Comparison of ENCODE assay signal across 7 mouse cellular contexts in the genomic region with DNA sequence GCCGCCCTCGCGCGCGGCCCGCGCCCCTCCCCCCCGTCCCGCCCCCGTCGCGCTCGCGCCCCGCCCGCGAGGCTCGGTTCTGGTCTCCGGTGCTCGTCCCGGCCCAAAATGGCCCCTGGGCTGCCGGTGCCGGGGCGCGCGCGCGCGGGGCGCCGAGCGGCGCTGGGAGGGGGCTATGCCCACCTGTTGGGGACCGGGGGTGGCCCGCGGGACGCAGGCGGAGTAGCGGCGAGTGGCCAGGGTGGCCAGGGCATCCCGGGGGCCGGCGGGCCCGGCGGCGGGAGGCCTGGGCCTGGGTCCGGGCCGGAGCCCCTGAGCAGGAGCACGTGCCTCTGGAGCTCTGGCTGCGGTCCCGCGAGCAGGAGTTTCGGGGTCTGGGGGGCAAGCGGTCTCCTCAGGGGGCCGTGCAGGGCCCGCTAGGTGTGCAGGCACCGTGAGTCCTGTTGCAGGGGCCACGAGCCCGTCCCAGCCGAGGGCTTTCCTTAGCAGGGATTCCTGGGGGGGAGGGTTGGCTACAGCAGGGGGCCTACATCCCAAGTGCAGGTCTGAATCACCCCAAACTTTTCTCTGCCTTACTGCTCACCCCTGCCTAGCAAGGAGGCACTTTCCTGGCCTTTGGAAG. TPM values are rescaled to one million over a fixed set of nuclear protein-coding genes. Genes with fewer than 3 reads are reported as not detected.
A peak's percentile ranks its signal among the peaks of the same experiment; 100 is the strongest.
DNase-seq lines count a peak whose midpoint lies in the region; ATAC-seq and TF ChIP-seq lines count a peak whose summit lies in the region.

No protein-coding gene starts in this region.

- H3K9me3 ChIP-seq in heart, embryonic 12.5 days (replicated peaks), result no peaks in the 10 kb centered on the region
- H3K9me3 ChIP-seq in limb, embryonic 11.5 days (ENCODE audit: control insufficient read depth, low read length), result no peaks in the 10 kb centered on the region

- no peak for TF ChIP-seq POLR2A in testis, adult 2 months (IDR thresholded peaks at IDR 0.05; ENCODE audit: control insufficient read depth, low read depth, low read length)

- no peak for TF ChIP-seq CTCF in testis, adult 2 months (IDR thresholded peaks at IDR 0.05; ENCODE audit: control insufficient read depth, insufficient read depth, insufficient replicate concordance, low read depth, low read length)

- peaks cover 24% of the 10 kb centered on the region for H3K4me1 ChIP-seq in testis, adult 2 months (ENCODE audit: control insufficient read depth, insufficient read depth, low read length)
- H3K4me1 ChIP-seq in heart, embryonic 12.5 days (replicated peaks), result peaks cover 50% of the 10 kb centered on the region
- peaks cover 21% of the 10 kb centered on the region for H3K4me1 ChIP-seq in limb, embryonic 11.5 days (ENCODE audit: control insufficient read depth, insufficient read depth, low read length)

- H3K9ac ChIP-seq in heart, embryonic 12.5 days, result peak overlapping the region; percentile 100
- H3K9ac ChIP-seq in limb, embryonic 11.5 days (ENCODE audit: low read length), result peak overlapping the region; percentile 99

- peak overlapping the region; percentile 86 for H3K4me2 ChIP-seq in heart, embryonic 12.5 days
- H3K4me2 ChIP-seq in limb, embryonic 11.5 days (ENCODE audit: low read depth, severe bottlenecking), result peak overlapping the region; percentile 95

- peak; percentile 25; the same call in 1 of the 2 replicates for ATAC-seq in heart, embryonic 12.5 days (ENCODE audit: insufficient number of reproducible peaks, low FRiP score)
- peak; percentile 19; the same call in 1 of the 2 replicates for ATAC-seq in limb, embryonic 11.5 days (ENCODE audit: insufficient number of reproducible peaks, low FRiP score, low TSS enrichment, low read depth)

- peak overlapping the region; percentile 64 for H3K27ac ChIP-seq in testis, adult 2 months (ENCODE audit: control insufficient read depth, insufficient read depth, low read depth, low read length)
- H3K27ac ChIP-seq in heart, embryonic 12.5 days (ENCODE audit: poor library complexity, severe bottlenecking), result peak overlapping the region; percentile 86
- H3K27ac ChIP-seq in limb, embryonic 11.5 days (replicated peaks; ENCODE audit: low read depth, low read length), result peak overlapping the region; percentile 92

- 2% methylated on average over 45 of the region's 60 CpGs for WGBS in heart, embryonic 12.5 days
- under 1% methylated on average over 32 of the region's 60 CpGs for WGBS in limb, embryonic 11.5 days

- no peaks in the 10 kb centered on the region for H3K27me3 ChIP-seq in testis, adult 2 months (ENCODE audit: control insufficient read depth, insufficient read depth, low read length)
- no peaks in the 10 kb centered on the region for H3K27me3 ChIP-seq in heart, embryonic 12.5 days (replicated peaks)
- no peaks in the 10 kb centered on the region for H3K27me3 ChIP-seq in limb, embryonic 11.5 days (ENCODE audit: control insufficient read depth, insufficient read depth, low read length)

- H3K4me3 ChIP-seq in testis, adult 2 months (ENCODE audit: control insufficient read depth, low read depth, low read length), result peak overlapping the region; percentile 88
- H3K4me3 ChIP-seq in heart, embryonic 12.5 days, result peak overlapping the region; percentile 100
- H3K4me3 ChIP-seq in limb, embryonic 11.5 days (ENCODE audit: low read depth, low read length), result peak overlapping the region; percentile 91

- DNase-seq in testis, postnatal 10 days (ENCODE audit: low spot score), result no peak
- peak; percentile 30 to 56 for DNase-seq in cerebellum, adult 18-20 months
- peak; percentile 53 for DNase-seq in limb, embryonic 11.5 days (ENCODE audit: low spot score)
- DNase-seq in naive thymus-derived CD4-positive, alpha-beta T cell, adult 2 months (ENCODE audit: low read depth), result peak; percentile 52
- no peak for DNase-seq in adipocyte (ENCODE audit: low spot score)

- no peaks in the 10 kb centered on the region for H3K36me3 ChIP-seq in testis, adult 2 months (ENCODE audit: control insufficient read depth, insufficient read depth, low read length)
- H3K36me3 ChIP-seq in heart, embryonic 12.5 days, result peaks cover 6% of the 10 kb centered on the region; the same call in 1 of the 2 replicates
- H3K36me3 ChIP-seq in limb, embryonic 11.5 days (ENCODE audit: control insufficient read depth, insufficient read depth, low read length), result no peaks in the 10 kb centered on the region; the same call in 1 of the 2 replicates

RNA-seq across cellular contexts. Expression of gene Mta1, which starts 0.6 kb away (rescaled TPM):
- polyA plus RNA-seq in testis, adult 2 months (2012; rRNA removed), result 57.9 and 63.9 TPM in 2 replicates
- 11.3 and 11.4 TPM in 2 replicates for polyA plus RNA-seq in heart, embryonic 12.5 days (2016; fragmentation: Nextera tagmentation; extraction: Ambion mirVana)
- polyA plus RNA-seq in limb, embryonic 11.5 days (2014; fragmentation: Nextera tagmentation; extraction: Ambion mirVana), result 24.2 and 26.4 TPM in 2 replicates

RNA-seq across cellular contexts. Expression of gene Tex22, which starts 24.3 kb away (rescaled TPM):
- 451 and 544 TPM in 2 replicates for polyA plus RNA-seq in testis, adult 2 months (2012; rRNA removed)
- polyA plus RNA-seq in heart, embryonic 12.5 days (2016; fragmentation: Nextera tagmentation; extraction: Ambion mirVana), result not detected in 2 replicates
- polyA plus RNA-seq in limb, embryonic 11.5 days (2014; fragmentation: Nextera tagmentation; extraction: Ambion mirVana), result 0.21 TPM in 1 of 2 replicates, not detected in the other

RNA-seq across cellular contexts. Expression of gene Crip2, which starts 41.4 kb away (rescaled TPM):
- 178 and 179 TPM in 2 replicates for polyA plus RNA-seq in testis, adult 2 months (2012; rRNA removed)
- 1,186 and 1,223 TPM in 2 replicates for polyA plus RNA-seq in heart, embryonic 12.5 days (2016; fragmentation: Nextera tagmentation; extraction: Ambion mirVana)
- 49.7 and 53.8 TPM in 2 replicates for polyA plus RNA-seq in limb, embryonic 11.5 days (2014; fragmentation: Nextera tagmentation; extraction: Ambion mirVana)

RNA-seq across cellular contexts. Expression of gene Crip1, which starts 47.5 kb away (rescaled TPM):
- polyA plus RNA-seq in testis, adult 2 months (2012; rRNA removed), result 30.4 and 106 TPM in 2 replicates
- 464 and 485 TPM in 2 replicates for polyA plus RNA-seq in heart, embryonic 12.5 days (2016; fragmentation: Nextera tagmentation; extraction: Ambion mirVana)
- 56.2 and 62.8 TPM in 2 replicates for polyA plus RNA-seq in limb, embryonic 11.5 days (2014; fragmentation: Nextera tagmentation; extraction: Ambion mirVana)

RNA-seq across cellular contexts. Expression of gene Tedc1, which starts 57.6 kb away (rescaled TPM):
- polyA plus RNA-seq in testis, adult 2 months (2012; rRNA removed), result 46.9 and 48.0 TPM in 2 replicates
- 24.5 and 26.9 TPM in 2 replicates for polyA plus RNA-seq in heart, embryonic 12.5 days (2016; fragmentation: Nextera tagmentation; extraction: Ambion mirVana)
- 39.9 and 41.3 TPM in 2 replicates for polyA plus RNA-seq in limb, embryonic 11.5 days (2014; fragmentation: Nextera tagmentation; extraction: Ambion mirVana)

Comparison
In these comparisons a context has a peak if more than half of its experiments do, and no peak if none do; other contexts are left out.
1. DNase-seq: peak in cerebellum, adult 18-20 months (2 of 2), limb, embryonic 11.5 days (single experiment) and naive thymus-derived CD4-positive, alpha-beta T cell, adult 2 months (single experiment); none in testis, postnatal 10 days (single experiment) and adipocyte (single experiment).
2. RNA of gene Tex22, which starts 24.3 kb away (polyA plus RNA-seq): 451 to 544 TPM in testis, adult 2 months; not detected in heart, embryonic 12.5 days and 0.21 TPM in limb, embryonic 11.5 days; every median in the first group is over 100 times any median in the second.
3. Peak in every context shown above with its lines, with median percentiles within 50 percentile points of each other: H3K27ac ChIP-seq and H3K4me3 ChIP-seq.